Mouse (Mus musculus) CH12.LX (cell line): Measurements from ENCODE around the gene Crip2. TPM values are rescaled to one million over a fixed set of nuclear protein-coding genes. Genes with fewer than 3 reads are reported as not detected.
A peak's percentile ranks its signal among the peaks of the same experiment; 100 is the strongest.

Experiments used
- DNase-seq: peaks from one replicate; pipeline ENCODE4 v3.0.0-alpha.2; 2013; ENCODE audit errors: extremely low read depth
- H3K27ac ChIP-seq: 2 replicates; pipeline ENCODE4 v1.5.1; 2012; ENCODE audit warnings: low read depth, mild to moderate bottlenecking, control low read depth, moderate library complexity; ENCODE audit not compliant: insufficient read depth
- H3K27me3 ChIP-seq: replicated peaks from 2 replicates; pipeline ENCODE3; 2012; ENCODE audit warnings: inconsistent platforms
- H3K36me3 ChIP-seq, 2 experiments: replicated peaks in 1 of 2; 2 replicates each; pipeline versions ENCODE3 to v1.6.1; 2012; ENCODE audit warnings: inconsistent platforms in 1 of 2, low read length in 1 of 2, mild to moderate bottlenecking in 1 of 2, mixed read lengths in 1 of 2, moderate library complexity in 1 of 2; ENCODE audit not compliant: control insufficient read depth in 1 of 2, insufficient read depth in 1 of 2
- H3K4me1 ChIP-seq, 2 experiments: 2 replicates each; pipeline ENCODE4 v1.6.1; 2012; ENCODE audit warnings: inconsistent platforms in 1 of 2, moderate library complexity in 1 of 2; ENCODE audit not compliant: insufficient read depth in 2 of 2, control insufficient read depth in 1 of 2
- H3K4me2 ChIP-seq: 2 replicates; pipeline ENCODE4 v1.6.1; 2012; ENCODE audit warnings: low read depth, mild to moderate bottlenecking, control low read depth; ENCODE audit not compliant: poor library complexity, insufficient read depth, severe bottlenecking
- H3K4me3 ChIP-seq, 3 experiments: fragments of 150-350 bp in 1 of 3; sonication (generic) in 1 of 3; replicated peaks in 1 of 3; 2 replicates each; pipeline versions ENCODE3 to v1.5.1; 2011 to 2012; ENCODE audit warnings: low read depth in 2 of 3, low read length in 2 of 3, mild to moderate bottlenecking in 2 of 3, moderate library complexity in 2 of 3, control low read depth in 1 of 3, improper control_type of control experiment in 1 of 3, inconsistent platforms in 1 of 3, mixed read lengths in 1 of 3; ENCODE audit not compliant: poor library complexity in 1 of 3
- H3K79me2 ChIP-seq: replicated peaks from 2 replicates; pipeline ENCODE4 v1.6.1; 2012; ENCODE audit warnings: mild to moderate bottlenecking, moderate library complexity; ENCODE audit not compliant: control insufficient read depth, poor library complexity, insufficient read depth, severe bottlenecking; ENCODE audit errors: extremely low read depth
- H3K9ac ChIP-seq: 2 replicates; pipeline ENCODE4 v1.6.1; 2012; ENCODE audit warnings: low read depth, mild to moderate bottlenecking, control low read depth, moderate library complexity; ENCODE audit not compliant: insufficient read depth
- H3K9me3 ChIP-seq: replicated peaks from 2 replicates; pipeline ENCODE3; 2012; ENCODE audit warnings: low read length, inconsistent platforms, mixed read lengths
- E2F4 ChIP-seq: IDR thresholded peaks from 2 replicates; pipeline ENCODE4 v1.6.1; 2011; ENCODE audit warnings: low read depth, low read length, improper control_type of control experiment; ENCODE audit not compliant: insufficient replicate concordance
- EP300 ChIP-seq: IDR thresholded peaks from 2 replicates; pipeline ENCODE4 v1.6.1; 2011; ENCODE audit warnings: low read length, improper control_type of control experiment
- ETS1 ChIP-seq: conservative IDR thresholded peaks from 2 replicates; pipeline ENCODE4 v1.6.1; 2012; ENCODE audit warnings: low read depth, mild to moderate bottlenecking, inconsistent platforms, low read length, improper control_type of control experiment, moderate library complexity
- HCFC1 ChIP-seq: IDR thresholded peaks from 2 replicates; pipeline ENCODE4 v1.6.1; 2012; ENCODE audit warnings: low read depth, mild to moderate bottlenecking, inconsistent platforms, low read length, improper control_type of control experiment
- JUND ChIP-seq: conservative IDR thresholded peaks from 2 replicates; pipeline ENCODE4 v1.6.1; 2011; ENCODE audit warnings: low read depth, low read length, improper control_type of control experiment
- MAFK ChIP-seq: IDR thresholded peaks from 2 replicates; pipeline ENCODE4 v1.6.1; 2011; ENCODE audit warnings: low read length, improper control_type of control experiment; ENCODE audit not compliant: insufficient replicate concordance
- MEF2A ChIP-seq: IDR thresholded peaks from 2 replicates; pipeline ENCODE4 v1.6.1; 2014; ENCODE audit warnings: low read depth, mild to moderate bottlenecking, inconsistent platforms, low read length, improper control_type of control experiment, borderline replicate concordance
- NRF1 ChIP-seq: IDR thresholded peaks from 2 replicates; pipeline ENCODE4 v1.6.1; 2014; ENCODE audit warnings: low read depth, mild to moderate bottlenecking, inconsistent platforms, low read length, improper control_type of control experiment, moderate library complexity
- POLR2A ChIP-seq: IDR thresholded peaks from 2 replicates; pipeline ENCODE4 v1.6.1; 2011; ENCODE audit warnings: low read depth, mild to moderate bottlenecking, improper control_type of control experiment, low read length
- POLR2AphosphoS2 ChIP-seq: IDR thresholded peaks from 2 replicates; pipeline ENCODE4 v1.6.1; 2011; ENCODE audit warnings: low read depth, low read length, improper control_type of control experiment
- RAD21 ChIP-seq: IDR thresholded peaks from 2 replicates; pipeline ENCODE4 v1.6.1; 2011; ENCODE audit warnings: low read depth, mild to moderate bottlenecking, low read length, improper control_type of control experiment, moderate library complexity
- RCOR1 ChIP-seq: conservative IDR thresholded peaks from 2 replicates; pipeline ENCODE4 v1.6.1; 2012; ENCODE audit warnings: low read depth, mild to moderate bottlenecking, inconsistent platforms, low read length, improper control_type of control experiment
- SIN3A ChIP-seq: IDR thresholded peaks from 2 replicates; pipeline ENCODE4 v1.6.1; 2012; ENCODE audit warnings: low read length, improper control_type of control experiment, inconsistent platforms
- UBTF ChIP-seq: IDR thresholded peaks from 2 replicates; pipeline ENCODE4 v1.6.1; 2012; ENCODE audit warnings: low read depth, mild to moderate bottlenecking, inconsistent platforms, low read length, improper control_type of control experiment, moderate library complexity
- USF2 ChIP-seq: conservative IDR thresholded peaks from 2 replicates; pipeline ENCODE4 v1.6.1; 2011; ENCODE audit warnings: low read depth, low read length, improper control_type of control experiment
- ZKSCAN1 ChIP-seq: IDR thresholded peaks from 2 replicates; pipeline ENCODE4 v1.6.1; 2012; ENCODE audit warnings: low read depth, inconsistent platforms, low read length, improper control_type of control experiment, borderline replicate concordance
- dilution Hi-C: fragments of 300-500 bp; cut with MboI; formaldehyde crosslinking; loops from 2 replicates; pipeline ENCODE4 v1.14.3; 2020; ENCODE audit warnings: low sequenced_read_pairs; ENCODE audit not compliant: extremely low pct_unique_long_range_greater_than_20kb, extremely low pct_ligation_motif_present
- in situ Hi-C: fragments of 300-500 bp; cut with MboI; formaldehyde crosslinking; loops from 3 replicates; pipeline ENCODE4 v1.14.3; 2019; ENCODE audit warnings: low sequenced_read_pairs, low pct_ligation_motif_present, low pct_unique_long_range_greater_than_20kb, mixed read lengths
- polyA plus RNA-seq: library from polyadenylated mRNA; unstranded; fragments of >175 nt; gene quantifications from 2 replicates; pipeline ENCODE4 v1.2.1, GENCODE M21; 2012; ENCODE audit warnings: low read depth; ENCODE audit not compliant: insufficient read length
- total RNA-seq, 2 experiments: library from RNA; depleted of rRNA; stranded (reverse); fragments of 300-350 nt in 1 of 2; fragments of >200 nt in 1 of 2; gene quantifications; 2 replicates each; pipeline ENCODE4 v1.2.3; 2012 to 2014

Crip2 gene
- total and polyA plus RNA-seq, 3 experiments = 0.89 to 7.7 TPM; not detected in 1

- H3K36me3 ChIP-seq = peaks cover 0 to 37% of the 10 kb centered on the region in 2 experiments
- DNase-seq = no peak
- peaks cover 2% of the 10 kb centered on the region for H3K27me3 ChIP-seq
- H3K9ac ChIP-seq = peak overlapping the region; percentile 99
- peaks cover 31% of the 10 kb centered on the region for H3K79me2 ChIP-seq
- in situ Hi-C loops (no loop called here), dilution Hi-C loops (no loop called here)
- peak overlapping the region; percentile 71 to 96 (median 91) for H3K4me3 ChIP-seq
- peak overlapping the region; percentile 78 for H3K4me2 ChIP-seq
- no peaks in the 10 kb centered on the region for H3K9me3 ChIP-seq
- TF ChIP-seq POLR2A (0 out of 2 replicates have a peak, but pooled peaks have one; percentile 11), POLR2AphosphoS2 (no peak), SIN3A (no peak)
- H3K4me1 ChIP-seq = peaks cover 25 to 57% of the 10 kb centered on the region in 2 experiments
- H3K27ac ChIP-seq = no peak overlapping the region
These were observed 40.4 kb upstream of the Crip2 start for GRCm38 (mm10) chr12:113099470-113100237.

DNA sequence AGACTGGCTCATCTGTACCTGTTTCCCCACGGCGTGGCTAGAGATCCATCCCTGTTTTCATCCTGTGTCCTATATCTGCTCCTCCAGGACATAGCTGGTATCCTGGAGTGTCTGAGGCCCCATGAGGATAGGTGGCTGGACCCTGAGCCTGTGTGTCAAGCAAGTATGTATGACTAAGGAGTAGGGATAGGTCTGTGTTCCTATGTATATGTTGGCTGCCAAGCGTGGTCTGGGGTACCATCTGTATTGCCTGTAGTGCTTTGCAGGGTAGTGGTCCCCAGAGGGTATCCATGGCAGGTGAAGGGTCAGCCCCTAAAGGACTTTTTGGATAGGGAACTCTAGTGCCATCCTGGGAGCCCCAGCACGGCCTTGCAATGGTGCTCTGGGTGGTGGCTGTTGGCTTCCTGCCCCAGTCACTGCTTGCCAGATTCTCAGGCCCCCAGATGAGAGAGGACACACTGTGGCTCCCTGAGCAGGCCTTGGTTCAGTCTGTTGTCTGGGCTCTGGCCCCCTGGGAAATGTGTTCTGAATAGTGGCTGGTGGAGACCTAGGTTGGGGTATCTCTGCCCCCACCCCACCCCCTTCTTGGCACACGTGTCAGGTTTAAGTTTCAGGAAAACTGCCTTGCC is 39.5 kb upstream of the Crip2 start:
- H3K4me1 ChIP-seq = peaks cover 25 to 57% of the 10 kb centered on the region in 2 experiments
- in situ Hi-C loops = no loop called here
- no peaks in the 10 kb centered on the region for H3K9me3 ChIP-seq
- no peak overlapping the region for H3K4me2 ChIP-seq
- no peak overlapping the region for H3K4me3 ChIP-seq
- H3K27me3 ChIP-seq = peaks cover 2% of the 10 kb centered on the region
- TF ChIP-seq RAD21 (no peak), E2F4 (no peak), RCOR1 (no peak), ETS1 (no peak), POLR2AphosphoS2 (no peak), MAFK (no peak), EP300 (no peak), NRF1 (no peak), ZKSCAN1 (no peak), POLR2A (no peak), USF2 (no peak), UBTF (no peak), MEF2A (no peak), HCFC1 (no peak), JUND (no peak)
- H3K27ac ChIP-seq = no peak overlapping the region
- peaks cover 0 to 46% of the 10 kb centered on the region in 2 experiments for H3K36me3 ChIP-seq
- no peak overlapping the region for H3K9ac ChIP-seq
- DNase-seq = no peak
- H3K79me2 ChIP-seq = peaks cover 36% of the 10 kb centered on the region
- dilution Hi-C loops = no loop called here
